Mouse (Mus musculus) granulocyte monocyte progenitor cell, adult 5-6 weeks (primary cell): ENCODE measurements around the gene Snx25. TPM values are rescaled to one million over a fixed set of nuclear protein-coding genes. Genes with fewer than 3 reads are reported as not detected.
A peak's percentile ranks its signal among the peaks of the same experiment; 100 is the strongest.

Experiments used
- ATAC-seq: replicated peaks from 2 replicates; pipeline ENCODE4 v1.8.0; 2016; ENCODE audit warnings: mild to moderate bottlenecking, moderate TSS enrichment, inconsistent platforms; ENCODE audit not compliant: poor library complexity, severe bottlenecking
- total RNA-seq, 2 experiments: library from RNA; stranded (forward) in 1 of 2; stranded (reverse) in 1 of 2; fragments of 200-712, 200-1000 nt in 1 of 2; fragments of >200 nt in 1 of 2; fragmentation: Nextera tagmentation in 1 of 2; gene quantifications; 2 replicates each; pipeline ENCODE4 v1.2.3; 2014 to 2017

Gene Snx25
- total RNA-seq (2014; fragmentation: Nextera tagmentation) (6.6 and 18.2 TPM in 2 replicates), total RNA-seq (2017) (12.0 and 14.0 TPM in 2 replicates)

DNA sequence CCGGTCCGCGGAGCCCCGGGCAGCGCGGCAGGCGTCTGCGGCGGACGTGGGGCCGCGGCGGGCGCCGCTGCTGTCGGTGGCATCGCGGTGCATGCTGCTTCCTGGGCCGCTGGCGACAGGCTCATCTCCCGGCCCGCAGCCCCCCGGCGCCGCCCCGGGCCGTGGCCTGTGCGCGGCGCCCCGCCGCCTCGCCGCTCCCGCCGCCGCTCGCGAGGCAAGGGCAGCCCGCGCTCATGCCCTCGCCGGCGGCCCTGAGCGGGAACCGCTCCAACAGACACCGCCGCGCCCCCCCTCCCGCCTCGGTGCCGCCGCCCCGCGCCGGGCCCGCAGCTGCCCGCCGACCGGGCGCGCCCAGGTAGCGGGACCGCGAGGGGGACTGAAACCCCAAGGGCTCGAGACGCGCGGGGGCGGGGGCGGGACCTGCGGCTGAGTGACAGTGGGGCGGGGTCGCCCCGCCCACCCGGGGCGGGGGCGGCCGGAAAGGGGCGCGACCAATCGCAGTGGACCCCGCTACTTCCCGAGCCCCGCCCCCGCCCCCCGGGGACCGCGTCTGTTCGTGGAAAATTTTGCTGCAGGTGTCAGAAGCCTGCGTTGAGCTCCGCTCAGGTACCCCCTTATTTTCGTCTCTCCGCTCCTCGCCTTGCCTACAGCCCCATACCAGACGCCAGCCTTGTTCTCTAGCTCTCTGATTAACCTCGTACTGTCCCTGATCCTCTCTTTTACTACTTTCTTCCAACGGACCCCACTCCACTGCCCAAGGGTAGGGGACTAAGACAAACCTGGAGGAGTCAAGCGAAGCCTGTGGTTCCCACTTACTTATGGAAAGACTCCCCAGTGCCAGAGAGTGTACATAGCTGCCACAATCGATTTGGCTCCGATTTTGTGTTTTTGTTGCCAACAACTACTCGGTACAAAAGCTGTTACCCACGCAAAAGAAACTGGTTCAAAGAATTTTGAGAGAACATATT lies at the start of gene Snx25:
Snx25 (minus strand) TSS at position 96 of the 968 bp plus-strand sequence.
- ATAC-seq, result peak; percentile 86

DNA sequence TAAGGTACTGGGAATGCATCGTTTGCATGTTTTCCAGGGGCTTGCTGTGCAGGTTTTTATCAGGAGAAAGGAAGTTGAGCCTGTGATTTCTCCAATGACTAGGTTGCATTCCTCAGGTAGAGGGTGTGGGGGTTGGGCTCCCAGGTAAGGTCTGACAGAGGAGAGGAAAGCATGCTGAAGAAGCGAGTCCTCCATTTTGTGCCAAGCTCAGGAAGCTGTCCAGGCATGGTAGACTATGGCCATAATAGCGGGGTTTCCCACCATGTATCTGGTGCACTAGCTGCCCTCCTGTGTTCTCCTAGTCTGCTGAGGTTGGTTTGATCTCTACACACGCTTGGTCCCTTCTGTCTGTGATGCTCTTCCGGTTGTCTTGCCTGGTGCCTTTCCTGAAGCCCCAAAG lies 45.7 kb upstream of the Snx25 start:
- no peak for ATAC-seq

DNA sequence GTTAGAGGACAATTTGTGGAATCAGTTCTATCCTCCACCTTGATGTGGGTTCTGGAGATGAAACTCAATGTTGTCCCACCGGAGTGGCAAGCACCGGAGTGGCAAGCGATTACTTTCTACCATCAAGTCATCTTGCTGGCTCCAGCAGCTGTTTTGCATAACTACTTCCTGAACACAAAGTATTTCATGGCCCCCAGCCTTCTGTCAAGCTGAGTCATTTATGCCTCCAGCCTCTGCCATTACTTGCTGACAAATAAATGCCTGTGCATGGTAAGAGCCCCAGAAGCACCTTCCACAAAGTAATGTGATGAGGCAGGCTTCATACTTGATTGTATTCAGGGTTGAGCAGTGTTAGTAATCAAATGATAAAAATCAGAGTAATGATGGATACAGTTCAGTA lies 44.9 kb upstream of the Snx25 start:
- no peak for ATAC-seq

DNA sequence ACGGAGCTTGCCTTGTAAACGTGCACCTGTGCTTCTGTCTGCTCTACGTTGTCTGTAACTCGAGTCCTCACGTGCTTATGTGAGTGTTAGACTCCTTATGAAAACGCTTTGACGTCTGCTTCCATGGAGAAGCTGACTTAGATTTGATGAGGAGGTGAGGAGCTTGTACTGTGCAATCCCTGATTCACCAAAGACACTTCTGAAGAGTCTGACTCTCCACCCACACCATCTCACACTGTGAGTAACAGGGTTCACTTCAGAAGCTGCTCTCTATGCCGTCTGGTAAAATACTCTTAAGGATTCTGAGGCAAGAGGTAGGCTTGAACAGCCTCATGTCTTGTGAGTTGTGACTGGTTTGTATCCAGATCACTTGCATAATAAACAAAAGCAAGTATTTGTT lies 41.1 kb upstream of the Snx25 start:
- no peak for ATAC-seq

DNA sequence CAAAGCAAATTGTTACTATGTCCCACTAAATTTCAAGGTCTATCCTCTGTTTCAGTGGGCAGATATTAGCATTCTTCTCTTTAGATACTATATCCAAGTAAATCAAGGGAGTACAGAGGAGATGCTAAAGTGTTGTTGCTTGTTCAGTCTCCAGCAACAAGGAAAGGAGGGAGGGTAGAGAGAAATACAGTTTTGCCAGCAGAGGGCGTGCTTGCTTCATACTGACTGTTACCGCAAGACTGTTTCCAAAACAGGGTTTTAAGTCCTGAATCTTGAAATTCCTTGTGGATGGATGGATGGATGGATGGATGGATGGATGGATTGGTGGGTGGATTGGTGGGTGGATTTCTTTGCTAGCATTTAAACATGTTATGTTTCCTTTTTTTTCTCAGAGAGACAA lies 33.4 kb upstream of the Snx25 start:
- ATAC-seq, result peak; percentile 55

DNA sequence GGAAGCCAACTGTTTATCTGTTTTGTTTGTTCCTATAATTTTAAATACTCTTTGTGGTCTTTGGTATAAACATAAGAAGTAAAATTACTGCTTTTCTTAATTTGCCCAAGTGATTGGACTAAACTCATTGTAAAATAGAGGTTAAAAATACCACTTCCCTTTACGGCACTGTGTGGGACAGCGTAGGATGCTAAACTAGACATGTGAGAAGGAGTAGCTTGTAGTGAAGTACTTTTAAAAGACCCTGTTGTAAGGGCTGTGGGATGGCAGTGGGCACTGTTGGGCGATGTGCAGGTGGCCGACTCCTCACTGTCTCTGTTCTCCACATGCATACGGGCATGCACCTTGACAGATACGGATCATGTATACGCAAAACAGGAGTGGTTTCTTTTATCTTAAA lies 28.2 kb upstream of the Snx25 start:
- ATAC-seq, result no peak

DNA sequence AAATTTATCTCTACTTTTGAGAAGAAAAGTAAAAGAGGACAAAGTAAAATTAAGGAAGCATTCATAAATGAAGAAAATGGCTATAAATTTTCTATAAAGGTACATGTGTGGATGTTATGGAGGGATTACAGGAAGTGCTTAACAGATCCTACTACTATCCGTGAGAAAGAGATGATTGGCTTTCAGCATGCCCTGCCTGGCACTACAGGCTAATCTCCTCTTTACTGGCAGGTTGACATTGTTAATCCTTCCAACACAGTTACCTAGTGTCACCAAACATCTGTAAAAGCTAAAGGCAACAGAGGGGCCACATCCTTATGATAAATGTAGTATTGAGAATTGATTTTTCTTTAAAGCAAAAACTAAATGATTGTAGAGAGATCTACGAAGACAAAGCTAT lies 21.7 kb upstream of the Snx25 start:
- no peak for ATAC-seq

DNA sequence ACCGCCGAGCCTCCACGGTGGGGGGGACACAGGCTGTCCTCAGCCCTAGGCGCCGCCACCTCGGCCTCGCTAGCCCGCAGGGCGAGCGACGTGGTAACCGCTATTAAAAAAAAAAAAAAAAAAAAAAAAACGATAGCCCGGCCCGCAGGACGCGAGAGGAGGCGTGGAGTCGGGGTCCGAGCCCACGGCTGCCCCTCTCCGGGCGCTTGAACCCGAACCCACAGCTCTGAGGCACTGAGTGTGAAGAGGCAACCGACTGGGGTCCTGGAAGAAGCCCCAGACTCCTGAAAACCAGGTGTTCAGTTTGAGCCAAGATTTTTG lies 11.9 kb upstream of the Snx25 start:
- no peak for ATAC-seq

DNA sequence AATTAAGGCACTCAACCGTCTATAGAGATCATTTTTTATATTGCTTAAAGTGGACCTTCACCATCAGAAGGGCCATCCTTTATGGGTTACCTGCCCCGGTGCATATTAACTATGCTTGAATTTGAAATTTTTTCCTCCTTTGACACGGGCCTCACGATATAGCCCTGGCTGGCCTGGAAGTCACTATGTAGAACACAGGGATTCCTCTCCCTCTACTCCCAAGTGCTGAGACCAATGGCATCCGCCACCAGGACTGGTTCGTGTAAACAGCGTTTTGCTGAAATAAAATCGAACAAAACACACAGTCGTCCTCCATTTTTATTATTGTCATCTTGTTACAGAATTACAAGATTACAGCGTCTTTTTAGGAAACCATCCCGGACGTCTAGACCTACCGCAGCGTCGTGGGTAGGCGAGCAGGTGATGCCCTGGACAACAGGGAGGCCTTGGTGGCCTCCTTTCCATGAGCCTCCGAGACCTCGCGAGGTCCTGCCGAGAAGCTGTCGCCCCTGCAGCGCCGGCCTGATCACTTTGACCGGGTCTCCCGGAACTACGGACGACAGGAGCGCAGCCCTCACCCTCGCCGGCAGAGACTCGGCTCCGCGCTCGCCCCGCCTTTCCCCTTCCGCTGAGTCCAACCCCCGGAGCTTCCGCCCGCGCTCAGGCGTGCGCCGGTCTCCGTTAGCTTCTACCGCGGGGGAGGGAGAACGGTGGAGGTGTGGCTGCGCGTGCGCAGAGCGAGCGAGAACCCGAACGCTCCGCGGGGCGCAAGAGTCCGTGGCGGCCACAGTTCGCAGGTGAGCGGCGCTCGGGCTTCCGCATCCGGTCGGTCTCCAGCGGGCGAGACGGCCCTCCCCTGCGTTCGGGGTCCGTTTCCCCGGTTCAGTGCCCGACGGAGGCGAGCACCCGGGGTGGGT lies 11.3 kb upstream of the Snx25 start:
- peak; percentile 99 for ATAC-seq

DNA sequence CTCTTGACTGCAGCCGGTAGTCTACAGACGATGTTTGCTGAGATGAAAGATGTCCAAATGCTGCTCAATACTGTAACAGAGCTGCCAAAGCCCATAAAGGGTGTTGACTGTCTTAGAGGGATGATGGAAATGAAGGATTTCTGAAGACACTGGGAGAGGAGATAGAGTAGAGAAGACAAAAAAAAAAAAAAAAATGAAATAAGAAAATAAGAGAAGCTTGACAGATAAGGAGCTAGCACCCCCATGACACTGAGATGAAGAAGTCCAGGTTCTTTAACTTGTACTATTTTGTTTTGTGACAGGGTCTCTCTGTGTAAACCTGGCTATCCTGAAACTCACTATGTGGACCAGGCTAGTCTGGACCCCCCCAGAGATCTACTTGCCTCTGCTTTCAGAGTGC lies 1.1 kb upstream of the Snx25 start:
- no peak for ATAC-seq

DNA sequence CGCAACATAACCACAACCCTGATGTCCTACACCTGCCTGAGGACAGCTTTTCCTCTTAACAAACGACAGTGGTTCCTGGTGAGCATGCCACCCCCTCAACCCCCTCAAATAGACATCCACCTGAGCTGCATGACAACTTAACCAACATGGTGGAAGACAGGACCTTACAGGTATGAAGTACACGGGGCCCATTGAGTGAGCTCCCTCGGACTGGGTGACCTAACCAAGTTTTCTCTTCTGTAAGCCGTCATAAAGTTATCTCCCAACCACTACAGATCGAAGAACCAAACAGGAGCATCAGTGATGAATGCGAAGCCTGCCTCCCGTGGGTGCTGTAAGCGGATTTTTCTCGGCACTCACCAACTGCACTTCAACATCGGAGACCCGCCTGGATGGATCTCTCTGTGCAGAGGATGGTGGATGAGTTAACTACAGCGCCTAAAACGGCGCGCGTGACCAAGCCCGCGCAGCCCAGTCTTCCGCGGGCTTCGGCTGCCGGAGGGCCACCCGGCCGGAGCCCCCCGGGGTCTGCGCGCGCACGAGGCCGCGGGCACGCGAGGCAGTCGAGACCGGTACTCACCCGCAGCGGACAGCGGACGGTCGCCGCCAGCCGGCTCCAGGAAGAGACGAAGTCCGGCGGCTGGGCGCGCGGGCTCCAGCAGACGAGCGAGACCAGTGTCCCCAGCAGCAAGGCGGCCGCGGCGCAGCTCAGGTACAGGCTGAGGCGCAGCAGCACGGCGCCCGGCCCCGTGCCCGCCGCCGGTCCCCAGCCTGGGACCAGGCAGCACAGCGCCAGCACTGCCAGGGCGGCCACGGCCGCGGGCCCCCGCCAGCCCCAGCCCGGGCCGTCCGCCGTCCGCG lies 527 bp downstream of the Snx25 start, which contains the start of gene Cfap97:
Cfap97 (plus strand) TSS at position 570 of the 861 bp plus-strand sequence.
- peak; percentile 29 for ATAC-seq

DNA sequence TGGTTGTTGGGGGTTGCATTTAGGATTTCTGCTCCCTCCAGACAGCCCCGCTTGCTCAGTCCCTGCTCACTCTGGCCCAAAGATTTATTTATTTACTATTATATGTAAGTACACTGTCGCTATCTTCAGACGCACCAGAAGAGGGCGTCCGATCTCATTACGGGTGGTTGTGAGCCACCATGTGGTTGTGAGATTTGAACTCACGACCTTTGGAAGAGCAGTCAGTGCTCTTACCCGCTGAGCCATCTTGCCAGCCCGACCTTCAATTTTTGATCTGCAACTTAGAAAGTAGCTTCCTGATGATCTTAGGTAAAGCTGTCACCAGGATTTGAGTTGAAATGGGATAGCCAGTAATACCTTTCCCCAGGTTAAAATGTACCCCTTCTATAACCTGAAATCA lies 2.2 kb downstream of the Snx25 start:
- no peak for ATAC-seq

DNA sequence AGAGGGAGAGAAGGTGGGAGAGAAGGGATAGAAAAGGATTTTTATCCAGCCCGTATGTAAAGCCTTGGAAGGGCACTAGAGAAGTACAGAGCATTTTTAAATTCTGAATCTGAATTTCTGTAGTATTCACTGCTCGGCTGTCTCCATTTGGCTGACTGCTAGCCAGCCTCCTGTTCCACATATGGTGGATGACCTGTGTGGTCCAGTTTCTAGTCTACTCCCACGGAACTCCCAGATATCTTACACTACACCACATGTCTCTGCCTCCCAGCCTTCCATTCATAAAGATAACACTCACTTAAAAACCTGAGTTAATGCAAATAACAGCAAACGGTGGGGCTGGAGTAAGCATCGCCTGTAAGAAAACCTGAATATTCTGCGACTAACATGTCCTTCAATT lies 2.7 kb downstream of the Snx25 start:
- ATAC-seq, result no peak

DNA sequence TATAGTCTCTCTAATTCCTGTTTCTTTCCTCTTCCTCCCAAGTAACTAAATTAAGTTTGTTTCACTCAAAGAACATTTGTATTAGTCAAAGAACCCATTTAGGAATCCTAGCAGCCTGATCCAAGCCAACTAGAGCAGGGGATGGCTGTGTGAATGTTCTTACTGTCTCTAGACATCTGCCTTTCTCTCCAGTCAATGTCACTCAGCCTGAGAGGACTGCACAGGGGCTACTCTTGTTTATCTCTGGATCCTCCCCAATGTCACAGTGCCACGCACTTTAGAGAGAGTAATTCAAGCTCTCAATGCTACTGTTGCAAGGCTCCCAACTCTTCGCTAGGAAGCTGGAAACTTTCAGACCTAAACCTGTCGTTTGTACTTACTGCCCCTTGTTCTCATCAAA lies 5.8 kb downstream of the Snx25 start:
- ATAC-seq, result no peak

DNA sequence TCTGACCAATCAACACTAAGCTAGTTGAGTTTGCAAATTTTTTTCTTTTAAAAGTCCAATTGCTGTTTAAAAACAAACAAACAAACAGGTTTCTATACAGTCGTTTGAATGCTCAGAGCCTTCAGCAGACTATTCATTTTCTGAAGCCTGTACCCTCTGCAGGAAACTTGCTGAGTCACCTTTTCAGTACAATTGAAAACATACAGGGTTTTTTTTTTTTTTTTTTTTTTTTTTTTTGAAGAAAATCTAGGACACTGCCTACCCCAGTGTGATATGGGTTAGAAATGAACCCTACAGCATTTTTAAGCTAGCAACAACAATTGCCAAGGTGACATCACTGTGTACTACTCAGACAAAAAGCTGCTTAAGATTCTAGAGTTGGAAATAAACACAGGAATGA lies 8.0 kb downstream of the Snx25 start:
- no peak for ATAC-seq

DNA sequence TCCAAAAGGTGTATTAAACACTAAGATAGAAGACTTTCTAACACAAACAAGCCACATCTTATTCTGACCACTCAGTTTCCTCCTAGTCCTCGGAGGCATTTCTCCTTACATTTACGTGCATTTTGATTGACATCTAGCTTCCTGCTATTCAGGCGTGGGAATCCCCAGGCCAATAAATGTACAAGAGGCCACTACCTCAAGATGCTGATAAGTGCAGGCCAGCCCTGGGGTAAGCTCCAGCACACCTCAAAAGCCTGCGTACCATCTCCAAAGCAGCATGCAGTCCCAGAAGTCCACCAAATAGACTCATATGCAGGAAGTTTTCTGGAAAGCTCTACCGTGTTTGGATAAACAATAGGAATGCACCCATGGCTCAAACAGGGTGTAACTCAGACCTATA lies 8.5 kb downstream of the Snx25 start:
- ATAC-seq, result no peak

DNA sequence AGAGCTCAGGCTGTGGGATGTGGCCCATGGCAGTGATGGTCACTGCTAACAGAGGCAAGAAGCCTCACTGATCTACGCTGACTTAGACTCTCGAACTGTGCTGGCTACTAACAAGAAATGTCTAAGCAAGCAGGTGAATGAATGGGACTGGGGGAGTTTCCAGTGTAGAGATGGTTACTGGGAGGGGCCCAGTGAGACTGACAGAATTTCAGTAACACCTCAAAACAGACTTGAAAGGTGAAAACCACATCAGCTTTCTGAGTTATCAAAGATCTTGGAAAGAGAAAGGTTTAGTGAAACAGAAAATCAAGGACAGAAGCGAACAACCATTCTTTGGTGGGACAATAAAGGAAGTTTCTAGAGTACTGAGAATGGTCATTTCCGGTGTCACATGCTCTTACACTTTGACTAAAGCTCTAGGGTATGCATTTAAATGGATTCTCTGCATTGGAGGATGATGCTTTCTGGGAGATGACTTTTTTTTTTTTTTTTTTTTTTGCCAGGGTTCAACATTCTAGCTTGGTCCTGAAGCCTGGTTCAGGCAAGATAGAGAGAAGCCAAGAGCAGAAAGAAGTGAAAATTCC lies 9.4 kb downstream of the Snx25 start:
- ATAC-seq, result no peak

DNA sequence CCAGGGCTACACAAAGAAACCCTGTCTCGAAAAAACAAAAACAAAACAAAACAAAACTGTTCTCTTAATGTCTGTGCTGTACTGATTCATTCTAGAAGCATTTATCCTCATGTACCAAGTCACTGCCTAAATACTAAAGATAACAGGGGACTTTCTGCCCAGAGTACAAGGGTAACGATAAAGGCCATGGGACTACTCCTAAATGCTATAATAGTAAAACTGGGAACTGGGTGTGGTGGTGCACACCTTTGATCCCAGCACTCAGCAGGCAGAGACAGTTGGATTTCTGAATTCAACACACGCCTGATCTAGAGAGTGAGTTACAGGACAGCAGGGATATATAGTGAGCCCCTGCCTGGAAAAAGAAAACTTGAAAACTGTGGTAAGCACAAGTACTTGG lies 10.3 kb downstream of the Snx25 start:
- ATAC-seq, result no peak

DNA sequence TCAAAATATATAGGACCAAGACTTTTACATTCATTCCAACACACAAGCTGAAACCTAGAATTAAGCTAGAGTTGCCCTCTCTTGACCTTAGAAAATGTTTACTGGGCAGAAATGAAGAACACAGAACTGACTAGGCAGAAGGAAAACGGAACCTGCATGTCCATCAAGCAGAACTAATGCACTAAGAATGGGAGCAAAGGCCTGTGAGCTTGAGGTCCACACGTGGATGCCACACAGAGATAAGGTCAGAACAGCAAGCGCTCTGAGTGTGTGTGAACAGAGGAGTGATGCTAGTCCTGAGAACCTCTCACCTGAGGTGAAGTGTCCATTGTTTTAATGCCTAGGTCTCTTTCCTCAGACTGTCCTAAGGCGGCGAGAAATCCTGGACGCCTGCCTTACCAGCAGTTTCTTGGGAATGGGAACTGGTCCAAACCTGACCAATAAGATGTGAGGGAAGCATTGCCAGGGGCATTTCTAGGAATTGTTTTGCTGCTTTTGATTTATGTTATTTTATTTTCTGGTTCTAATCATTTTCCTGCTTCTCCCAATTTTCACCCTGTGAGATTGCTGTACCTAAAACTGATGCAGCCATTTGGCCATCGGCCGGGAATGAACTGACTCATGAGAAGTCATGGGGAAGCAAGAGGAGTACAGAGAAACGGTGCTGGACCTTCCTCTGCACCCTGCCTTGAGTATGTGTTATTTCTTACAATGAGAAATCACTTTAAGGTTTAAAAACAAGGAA lies 11.4 kb downstream of the Snx25 start:
- no peak for ATAC-seq
